Mouse (Mus musculus): ENCODE results near the gene Usf3. TPM values are rescaled to one million over a fixed set of nuclear protein-coding genes. Genes with fewer than 3 reads are reported as not detected.
A peak's percentile ranks its signal among the peaks of the same experiment; 100 is the strongest.

The Usf3 gene
- polyA plus RNA-seq, 1 experiment from 2014 or later: 3.5 TPM

GRCm38 (mm10) chr16:44210156-44211053 is 37.4 kb downstream of the Usf3 start:
- Histone ChIP-seq H3K27me3 (no peaks in the 10 kb centered on the region), H3K4me1 (no peaks in the 10 kb centered on the region), H3K4me2 (replicated peaks) (no peak overlapping the region), H3K27ac (no peak overlapping the region), H3K4me3 (no peak overlapping the region), H3K9ac (no peak overlapping the region), H3K36me3 (peaks cover 48% of the 10 kb centered on the region), H3K9me3 (replicated peaks) (no peaks in the 10 kb centered on the region)
- ATAC-seq (ENCODE audit: low FRiP score): no peak
- 81% methylated on average over 10 of the region's 10 CpGs for WGBS

DNA sequence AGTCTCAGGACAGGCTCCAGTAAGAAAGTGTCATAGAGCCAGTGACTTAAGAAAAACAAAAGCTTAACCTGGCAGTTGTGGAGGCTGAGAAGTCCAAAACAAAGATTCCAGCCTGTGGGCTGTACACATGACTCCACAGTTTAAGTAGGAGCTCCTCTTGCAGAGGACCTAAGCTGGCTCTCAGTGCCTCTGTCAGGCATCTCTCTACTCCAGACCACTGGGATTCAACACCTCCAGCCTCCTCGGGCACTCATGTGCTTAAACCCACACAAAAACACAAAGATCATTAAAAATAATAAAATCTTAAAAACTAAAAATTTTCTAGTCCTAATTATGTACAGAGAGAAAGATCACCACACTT is 38.0 kb downstream of the Usf3 start:
- no peak overlapping the region for H3K9ac ChIP-seq
- WGBS: 91% methylated on average over 1 of the region's 1 CpGs

DNA sequence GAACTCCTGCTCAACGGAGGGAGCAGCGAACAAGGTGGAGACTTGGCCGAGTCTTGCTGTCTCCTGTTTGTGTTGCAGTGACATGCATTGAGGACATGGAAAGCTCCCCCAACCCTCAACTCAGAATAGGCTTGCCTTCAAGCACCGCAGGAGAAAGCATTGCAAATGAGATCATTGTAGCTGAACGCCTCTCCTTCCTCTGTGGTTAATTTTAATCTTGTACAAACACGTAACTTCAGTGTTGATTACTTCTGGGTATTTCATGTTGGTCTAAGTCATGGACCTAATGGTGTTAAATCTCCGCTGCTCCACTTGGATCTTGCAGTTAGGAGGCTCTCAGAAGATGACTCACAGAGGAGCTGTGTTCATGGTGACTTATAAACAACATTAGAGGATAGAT is 39.7 kb downstream of the Usf3 start:
- Histone ChIP-seq H3K4me2 (replicated peaks) (no peak overlapping the region), H3K9ac (no peak overlapping the region), H3K9me3 (replicated peaks) (no peaks in the 10 kb centered on the region), H3K4me1 (no peaks in the 10 kb centered on the region), H3K27me3 (no peaks in the 10 kb centered on the region), H3K27ac (no peak overlapping the region), H3K4me3 (no peak overlapping the region), H3K36me3 (peaks cover 59% of the 10 kb centered on the region)
- WGBS: 94% methylated on average over 7 of the region's 7 CpGs
- no peak for ATAC-seq (ENCODE audit: low FRiP score)

More for the DNA sequence above, 38.0 kb downstream of the Usf3 start:
- no peaks in the 10 kb centered on the region for H3K27me3 ChIP-seq
- H3K27ac ChIP-seq: no peak overlapping the region
- H3K4me2 ChIP-seq (replicated peaks): no peak overlapping the region
- H3K9me3 ChIP-seq (replicated peaks): no peaks in the 10 kb centered on the region
- ATAC-seq (ENCODE audit: low FRiP score): no peak
- no peak overlapping the region for H3K4me3 ChIP-seq
- peaks cover 50% of the 10 kb centered on the region for H3K36me3 ChIP-seq
- no peaks in the 10 kb centered on the region for H3K4me1 ChIP-seq

DNA sequence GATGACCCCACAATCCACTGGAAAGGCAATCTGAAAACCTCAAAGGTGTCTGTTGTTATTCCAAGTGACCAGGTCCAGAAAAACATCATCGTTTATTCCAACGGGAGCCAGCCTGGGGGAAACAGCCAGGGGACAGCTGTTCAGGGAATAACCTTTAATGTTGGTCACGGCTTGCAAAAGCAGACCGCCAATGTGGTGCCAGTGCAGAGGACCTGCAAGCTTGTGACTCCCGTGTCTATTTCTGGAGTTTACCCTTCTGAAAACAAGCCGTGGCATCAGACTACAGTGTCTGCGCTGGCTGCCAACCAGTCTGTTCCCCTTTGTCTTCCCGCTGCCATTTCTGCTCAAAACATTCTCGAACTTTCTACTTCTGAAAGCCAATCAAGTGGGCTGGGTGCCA is 42.5 kb downstream of the Usf3 start:
- 98% methylated on average over 9 of the region's 9 CpGs for WGBS
- H3K4me2 ChIP-seq (replicated peaks): no peak overlapping the region
- no peaks in the 10 kb centered on the region for H3K9me3 ChIP-seq (replicated peaks)
- H3K4me1 ChIP-seq: no peaks in the 10 kb centered on the region
- H3K4me3 ChIP-seq: no peak overlapping the region
- H3K9ac ChIP-seq: no peak overlapping the region
- peaks cover 83% of the 10 kb centered on the region for H3K36me3 ChIP-seq
- ATAC-seq (ENCODE audit: low FRiP score): no peak
- H3K27ac ChIP-seq: no peak overlapping the region
- no peaks in the 10 kb centered on the region for H3K27me3 ChIP-seq

- H3K4me3 ChIP-seq: no peak overlapping the region
- H3K9ac ChIP-seq: no peak overlapping the region
- 95% methylated on average over 7 of the region's 7 CpGs for WGBS
- no peaks in the 10 kb centered on the region for H3K9me3 ChIP-seq (replicated peaks)
- H3K27ac ChIP-seq: no peak overlapping the region
- H3K4me2 ChIP-seq (replicated peaks): no peak overlapping the region
- ATAC-seq (ENCODE audit: low FRiP score): no peak
- peaks cover 86% of the 10 kb centered on the region for H3K36me3 ChIP-seq
- no peaks in the 10 kb centered on the region for H3K27me3 ChIP-seq
- H3K4me1 ChIP-seq: no peaks in the 10 kb centered on the region
Observed at GRCm38 (mm10) chr16:44216417-44216816, 43.4 kb downstream of the Usf3 start.

DNA sequence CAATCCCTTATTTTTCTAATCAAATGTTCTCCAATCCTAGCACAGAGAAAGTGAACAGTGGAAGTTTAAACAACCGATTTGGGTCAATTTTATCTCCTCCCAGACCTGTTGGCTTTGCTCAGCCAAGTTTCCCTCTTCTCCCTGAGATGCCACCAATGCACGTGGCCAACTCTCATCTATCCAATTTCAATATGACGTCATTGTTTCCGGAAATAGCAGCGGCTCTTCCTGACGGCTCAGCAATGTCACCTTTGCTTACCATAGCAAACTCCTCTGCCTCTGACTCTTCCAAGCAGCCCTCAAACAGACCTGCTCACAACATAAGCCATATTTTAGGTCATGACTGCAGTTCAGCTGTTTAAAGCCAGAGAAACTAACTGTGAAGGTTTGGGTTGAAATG is 48.4 kb downstream of the Usf3 start:
- Histone ChIP-seq H3K27me3 (no peaks in the 10 kb centered on the region), H3K9me3 (replicated peaks) (no peaks in the 10 kb centered on the region), H3K4me3 (no peak overlapping the region), H3K27ac (no peak overlapping the region), H3K9ac (no peak overlapping the region), H3K4me1 (no peaks in the 10 kb centered on the region), H3K4me2 (replicated peaks) (no peak overlapping the region), H3K36me3 (peaks cover 54% of the 10 kb centered on the region)
- ATAC-seq (ENCODE audit: low FRiP score): no peak
- 94% methylated on average over 6 of the region's 6 CpGs for WGBS

- no peaks in the 10 kb centered on the region for H3K4me1 ChIP-seq
- 90% methylated on average over 13 of the region's 13 CpGs for WGBS
- H3K27ac ChIP-seq: no peak overlapping the region
- no peak overlapping the region for H3K4me3 ChIP-seq
- H3K27me3 ChIP-seq: no peaks in the 10 kb centered on the region
- H3K4me2 ChIP-seq (replicated peaks): no peak overlapping the region
- 0 out of 2 replicates have a peak, but pooled peaks cover 5% of the 10 kb centered on the region for H3K9me3 ChIP-seq (replicated peaks)
- no peak overlapping the region for H3K9ac ChIP-seq
- ATAC-seq (ENCODE audit: low FRiP score): no peak
- peaks cover 6% of the 10 kb centered on the region; the same call in 1 of the 2 replicates for H3K36me3 ChIP-seq
Observed at GRCm38 (mm10) chr16:44226706-44227291, 53.8 kb downstream of the Usf3 start.

DNA sequence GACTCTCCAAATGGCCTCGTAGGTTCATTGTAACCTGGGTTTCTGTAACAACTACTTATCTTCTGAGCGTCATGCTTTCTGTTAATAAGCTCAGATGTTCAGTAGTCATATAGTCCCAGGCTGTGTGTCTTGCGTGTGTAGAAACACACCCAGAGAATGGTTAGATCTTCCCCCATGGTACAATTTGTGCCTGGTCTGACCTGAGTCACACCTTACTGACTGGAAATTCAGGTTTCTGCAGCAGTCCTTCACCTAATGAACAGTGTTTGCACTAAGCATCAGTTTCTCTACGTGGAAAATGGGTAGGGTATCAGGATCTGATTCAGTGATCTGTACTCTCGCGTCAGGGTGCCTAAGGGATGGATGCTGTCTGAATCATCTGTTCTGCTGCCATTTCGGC is 60.0 kb downstream of the Usf3 start:
- H3K27ac ChIP-seq: no peak overlapping the region
- WGBS: 84% methylated on average over 7 of the region's 7 CpGs
- ATAC-seq (ENCODE audit: low FRiP score): no peak
- H3K4me2 ChIP-seq (replicated peaks): no peak overlapping the region
- H3K9ac ChIP-seq: no peak overlapping the region
- H3K4me1 ChIP-seq: no peaks in the 10 kb centered on the region
- no peaks in the 10 kb centered on the region for H3K36me3 ChIP-seq
- no peak overlapping the region for H3K4me3 ChIP-seq
- H3K27me3 ChIP-seq: no peaks in the 10 kb centered on the region
- 0 out of 2 replicates have a peak, but pooled peaks cover 5% of the 10 kb centered on the region for H3K9me3 ChIP-seq (replicated peaks)

GRCm38 (mm10) chr16:44237836-44238235 is 64.8 kb downstream of the Usf3 start:
- H3K27me3 ChIP-seq: no peaks in the 10 kb centered on the region
- 77% methylated on average over 3 of the region's 3 CpGs for WGBS
- no peak overlapping the region for H3K4me2 ChIP-seq (replicated peaks)
- H3K9me3 ChIP-seq (replicated peaks): no peaks in the 10 kb centered on the region
- H3K4me3 ChIP-seq: no peak overlapping the region
- no peaks in the 10 kb centered on the region for H3K36me3 ChIP-seq
- no peaks in the 10 kb centered on the region for H3K4me1 ChIP-seq
- no peak for ATAC-seq (ENCODE audit: low FRiP score)
- no peak overlapping the region for H3K9ac ChIP-seq
- H3K27ac ChIP-seq: no peak overlapping the region

- no peaks in the 10 kb centered on the region for H3K27me3 ChIP-seq
- H3K4me2 ChIP-seq (replicated peaks): no peak overlapping the region
- ATAC-seq (ENCODE audit: low FRiP score): no peak
- no peak overlapping the region for H3K27ac ChIP-seq
- no peaks in the 10 kb centered on the region for H3K4me1 ChIP-seq
- no peaks in the 10 kb centered on the region for H3K9me3 ChIP-seq (replicated peaks)
- no peak overlapping the region for H3K4me3 ChIP-seq
- 68% methylated on average over 10 of the region's 10 CpGs for WGBS
- H3K9ac ChIP-seq: no peak overlapping the region
- H3K36me3 ChIP-seq: no peaks in the 10 kb centered on the region
Observed at GRCm38 (mm10) chr16:44238835-44239263, 65.8 kb downstream of the Usf3 start.

- Histone ChIP-seq H3K9ac (no peak overlapping the region), H3K4me3 (no peak overlapping the region), H3K4me2 (replicated peaks) (no peak overlapping the region), H3K9me3 (replicated peaks) (no peaks in the 10 kb centered on the region), H3K4me1 (no peaks in the 10 kb centered on the region), H3K27ac (no peak overlapping the region), H3K27me3 (no peaks in the 10 kb centered on the region), H3K36me3 (no peaks in the 10 kb centered on the region)
- no peak for ATAC-seq (ENCODE audit: low FRiP score)
- WGBS: 72% methylated on average over 8 of the region's 8 CpGs
Observed at GRCm38 (mm10) chr16:44240406-44240805, 67.4 kb downstream of the Usf3 start.

DNA sequence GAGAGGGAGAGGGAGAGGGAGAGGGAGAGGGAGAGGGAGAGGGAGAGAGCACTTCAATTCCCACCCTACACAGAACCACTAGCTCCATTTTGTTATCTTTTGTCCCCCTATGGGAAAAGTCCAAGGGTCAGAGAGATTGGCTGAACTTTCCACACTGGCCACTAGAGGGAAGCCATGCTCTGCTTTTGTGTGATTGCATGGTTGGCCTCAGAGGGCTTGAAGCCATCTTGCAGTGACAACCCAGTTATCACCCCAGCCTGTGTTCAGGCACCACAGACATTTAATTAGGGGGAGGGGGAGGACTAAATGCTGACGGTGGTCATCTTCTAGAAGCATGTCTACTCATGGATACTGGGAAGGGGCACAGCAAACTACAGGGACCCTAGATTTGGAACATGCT is 69.6 kb downstream of the Usf3 start:
- Histone ChIP-seq H3K9ac (no peak overlapping the region), H3K27ac (no peak overlapping the region), H3K4me2 (replicated peaks) (no peak overlapping the region), H3K27me3 (no peaks in the 10 kb centered on the region), H3K4me1 (no peaks in the 10 kb centered on the region), H3K36me3 (no peaks in the 10 kb centered on the region), H3K9me3 (replicated peaks) (peaks cover 5% of the 10 kb centered on the region; the same call in 1 of the 2 replicates), H3K4me3 (no peak overlapping the region)
- peak; percentile 68 for ATAC-seq (ENCODE audit: low FRiP score)
- WGBS: 0% methylated on average over 1 of the region's 1 CpGs

DNA sequence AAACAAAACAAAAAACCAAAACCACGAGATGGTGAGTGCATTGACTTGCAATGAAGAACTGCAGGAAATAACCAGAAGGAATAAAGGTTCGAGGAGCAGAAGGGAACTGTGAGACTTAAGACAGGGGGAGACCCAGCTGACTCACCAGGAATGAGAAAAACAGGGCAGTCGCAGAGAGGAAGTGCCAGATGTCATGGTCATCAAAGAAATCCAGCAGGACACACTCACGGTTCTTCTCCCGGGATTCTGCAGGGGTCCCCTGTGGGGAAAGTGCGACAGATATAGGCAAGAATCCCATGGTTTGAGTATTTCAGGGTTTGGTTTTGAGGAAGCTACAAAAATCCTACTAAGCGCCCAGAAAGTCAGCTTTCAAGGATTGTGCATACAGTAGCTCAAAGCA is 70.3 kb downstream of the Usf3 start:
- Histone ChIP-seq H3K27me3 (no peaks in the 10 kb centered on the region), H3K36me3 (no peaks in the 10 kb centered on the region), H3K27ac (no peak overlapping the region), H3K4me1 (no peaks in the 10 kb centered on the region), H3K9me3 (replicated peaks) (peaks cover 5% of the 10 kb centered on the region; the same call in 1 of the 2 replicates), H3K4me3 (no peak overlapping the region), H3K9ac (no peak overlapping the region), H3K4me2 (replicated peaks) (no peak overlapping the region)
- WGBS: 74% methylated on average over 7 of the region's 7 CpGs
- no peak for ATAC-seq (ENCODE audit: low FRiP score)

Data from hindbrain, embryonic 12.5 days (tissue).